Mouse (Mus musculus): ENCODE data around the gene Ube2l3.

- TF ChIP-seq CTCF (IDR thresholded peaks at IDR 0.05 in 2 of 3, conservative IDR thresholded peaks at IDR 0.05 in 1 of 3; ENCODE audit: control insufficient read depth in 1 of 3, insufficient read depth in 1 of 3, low read depth in 2 of 3, low read length in 3 of 3, poor library complexity in 1 of 3, severe bottlenecking in 1 of 3) (no peak), BHLHE40 (IDR thresholded peaks at IDR 0.05; ENCODE audit: borderline replicate concordance, low read depth, low read length) (no peak)
Observed at GRCm38 (mm10) chr16:17132906-17133200, 69.6 kb downstream of the Ube2l3 start.
